Mouse (Mus musculus) intestine, embryonic 15.5 days (tissue): ENCODE measurements around the gene Cntnap4. TPM values are rescaled to one million over a fixed set of nuclear protein-coding genes. Genes with fewer than 3 reads are reported as not detected.
"Not testable (repeated sequence)": the region's sequence is repeated elsewhere in the genome, so short reads cannot be mapped to it uniquely, and the experiment has no call there.

Source experiments
- ATAC-seq: fragments of 200-750 bp; cut with Nextera tagmentation; 2 replicates; pipeline ENCODE4 v1.8.0; 2017; ENCODE audit warnings: moderate TSS enrichment, moderate library complexity
- H3K27ac ChIP-seq: fragments of 300-500 bp; sonication (generic); 2 replicates; pipeline ENCODE4 v1.5.1; 2015; ENCODE audit warnings: mild to moderate bottlenecking, inconsistent platforms
- H3K27me3 ChIP-seq: fragments of 300-500 bp; sonication (generic); replicated peaks from 2 replicates; pipeline ENCODE4 v1.6.1; 2015; ENCODE audit warnings: inconsistent platforms
- H3K36me3 ChIP-seq: fragments of 300-500 bp; sonication (generic); 2 replicates; pipeline ENCODE4 v1.6.1; 2015; ENCODE audit warnings: inconsistent platforms
- H3K4me1 ChIP-seq: fragments of 300-500 bp; sonication (generic); replicated peaks from 2 replicates; pipeline ENCODE4 v1.6.1; 2015; ENCODE audit warnings: inconsistent platforms
- H3K4me2 ChIP-seq: fragments of 300-500 bp; sonication (generic); replicated peaks from 2 replicates; pipeline ENCODE4 v1.6.1; 2015; ENCODE audit warnings: mild to moderate bottlenecking, inconsistent platforms
- H3K4me3 ChIP-seq: fragments of 300-500 bp; sonication (generic); replicated peaks from 2 replicates; pipeline ENCODE4 v1.5.1; 2015; ENCODE audit warnings: inconsistent platforms
- H3K9ac ChIP-seq: fragments of 300-500 bp; sonication (generic); 2 replicates; pipeline ENCODE4 v1.6.1; 2015; ENCODE audit warnings: inconsistent platforms
- H3K9me3 ChIP-seq: fragments of 300-500 bp; sonication (generic); 2 replicates; pipeline ENCODE4 v1.6.1; 2016; ENCODE audit warnings: inconsistent platforms
- WGBS: fragments of 180-500 bp; shearing (Covaris S2); methylation state at CpG from one replicate; pipeline ENCODE4 v1.1.7; 2015; 5-methylcytosine and 5-hydroxymethylcytosine counted together
- polyA plus RNA-seq: library from polyadenylated mRNA; unstranded; fragments of >200 nt; fragmentation: Nextera tagmentation; extraction: Ambion mirVana; gene quantifications from 2 replicates; pipeline ENCODE4 v1.2.1, GENCODE M21; 2015

The Cntnap4 gene
- polyA plus RNA-seq, 1 experiment from 2014 or later, result 1.3 TPM

DNA sequence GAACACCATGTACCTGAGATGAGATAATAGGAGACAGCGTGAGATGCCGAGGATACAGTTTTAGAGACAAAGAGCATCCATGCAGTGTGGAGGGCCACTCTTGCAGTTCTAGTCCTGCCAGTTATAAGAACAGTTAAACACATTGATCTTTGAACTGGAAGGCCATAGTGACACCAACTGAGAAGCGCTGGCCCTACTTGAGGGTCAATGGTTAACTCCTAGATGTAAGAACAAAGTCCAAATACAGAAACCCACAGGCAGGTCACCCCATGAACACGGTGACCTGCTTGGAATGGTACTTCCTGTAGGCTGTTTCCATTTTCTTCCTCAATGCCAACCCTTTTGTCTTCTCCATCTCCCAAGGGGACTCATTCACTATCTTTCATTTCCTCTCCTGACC lies 173.5 kb downstream of the Cntnap4 start:
- no peak for ATAC-seq
- Histone ChIP-seq H3K27me3 (no peaks in the 10 kb centered on the region), H3K4me3 (no peak overlapping the region), H3K4me1 (no peaks in the 10 kb centered on the region), H3K9me3 (no peaks in the 10 kb centered on the region), H3K4me2 (no peak overlapping the region), H3K9ac (no peak overlapping the region), H3K27ac (no peak overlapping the region), H3K36me3 (no peaks in the 10 kb centered on the region)
- 88% methylated on average over 4 of the region's 4 CpGs for WGBS

DNA sequence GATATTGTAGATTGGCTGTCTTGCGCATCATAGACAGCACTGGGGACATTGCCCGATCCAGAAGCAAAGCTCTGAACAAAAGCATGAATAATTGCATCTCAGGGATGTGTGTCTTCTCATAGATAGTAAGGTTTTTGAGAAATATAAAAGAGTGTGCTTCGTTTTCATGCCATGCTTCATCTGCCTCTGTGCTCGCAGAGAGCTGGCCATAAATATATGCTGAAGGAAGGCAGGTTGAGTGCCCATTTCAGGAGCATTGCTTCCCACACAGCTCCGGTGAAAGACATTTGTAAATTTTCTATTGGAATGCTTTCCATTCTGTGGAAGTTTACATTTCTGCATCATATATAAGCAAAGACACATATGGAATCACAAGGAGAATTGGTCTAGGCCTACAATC lies 177.5 kb downstream of the Cntnap4 start:
- Histone ChIP-seq H3K27ac (no peak overlapping the region), H3K4me2 (no peak overlapping the region), H3K4me1 (no peaks in the 10 kb centered on the region), H3K27me3 (no peaks in the 10 kb centered on the region), H3K9me3 (no peaks in the 10 kb centered on the region), H3K4me3 (no peak overlapping the region), H3K36me3 (no peaks in the 10 kb centered on the region), H3K9ac (no peak overlapping the region)
- WGBS, result 64% methylated on average over 5 of the region's 5 CpGs
- no peak for ATAC-seq

DNA sequence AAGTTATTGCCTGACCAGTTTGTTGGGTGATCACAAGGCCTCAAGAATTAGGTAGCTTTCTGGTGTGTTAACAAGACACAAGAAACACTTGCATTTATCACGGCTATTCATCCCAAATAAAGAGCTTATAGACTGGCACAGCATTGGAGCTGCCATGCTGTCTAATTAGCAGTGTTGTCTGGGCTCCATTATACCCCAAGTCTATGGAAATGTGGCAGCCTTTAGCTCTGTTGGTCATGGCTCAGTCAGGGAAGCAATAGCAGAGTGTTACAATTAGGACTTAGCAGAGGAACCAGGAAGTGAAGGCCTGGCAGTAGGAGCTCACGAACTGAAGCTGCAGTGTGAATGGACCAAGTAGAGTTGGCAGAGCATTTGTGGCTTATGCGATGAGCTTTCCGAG lies 185.3 kb downstream of the Cntnap4 start:
- WGBS, result 92% methylated on average over 4 of the region's 4 CpGs
- no peak overlapping the region for H3K4me2 ChIP-seq
- no peak for ATAC-seq
- H3K27ac ChIP-seq, result no peak overlapping the region
- H3K9me3 ChIP-seq, result no peaks in the 10 kb centered on the region
- no peaks in the 10 kb centered on the region for H3K27me3 ChIP-seq
- no peak overlapping the region for H3K4me3 ChIP-seq
- no peaks in the 10 kb centered on the region for H3K36me3 ChIP-seq
- no peaks in the 10 kb centered on the region for H3K4me1 ChIP-seq
- no peak overlapping the region for H3K9ac ChIP-seq

GRCm38 (mm10) chr8:112803058-112803457 lies 233.2 kb downstream of the Cntnap4 start:
- WGBS, result 95% methylated on average over 17 of the region's 17 CpGs
- Histone ChIP-seq H3K9ac (no peak overlapping the region), H3K4me2 (no peak overlapping the region), H3K27ac (no peak overlapping the region), H3K4me1 (no peaks in the 10 kb centered on the region), H3K9me3 (no peaks in the 10 kb centered on the region), H3K36me3 (no peaks in the 10 kb centered on the region), H3K27me3 (no peaks in the 10 kb centered on the region), H3K4me3 (no peak overlapping the region)
- ATAC-seq, result no peak

DNA sequence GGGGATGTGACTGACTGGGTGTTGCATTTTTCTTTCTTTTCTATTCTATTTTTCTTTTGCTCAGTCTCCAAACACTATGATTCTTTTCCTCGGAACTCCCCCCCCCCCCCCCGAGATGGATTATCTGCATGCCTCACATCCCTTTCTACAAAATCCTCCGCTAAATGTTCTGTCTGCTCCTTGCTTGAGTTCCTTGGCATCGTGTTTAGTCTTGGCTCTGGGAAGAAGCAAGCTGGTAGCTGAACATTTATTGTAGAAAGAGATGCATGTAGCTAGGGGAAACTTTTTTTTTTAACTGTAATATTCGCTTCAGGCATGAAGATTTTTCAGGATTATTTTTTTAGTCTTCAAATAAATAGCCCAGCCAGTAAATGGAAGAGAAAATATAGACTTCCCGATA lies 239.5 kb downstream of the Cntnap4 start:
- no peak overlapping the region for H3K4me3 ChIP-seq
- H3K4me2 ChIP-seq, result no peak overlapping the region
- no peak overlapping the region for H3K27ac ChIP-seq
- WGBS, result 68% methylated on average over 6 of the region's 6 CpGs
- no peak overlapping the region for H3K9ac ChIP-seq
- ATAC-seq, result no peak
- no peaks in the 10 kb centered on the region for H3K27me3 ChIP-seq
- no peaks in the 10 kb centered on the region for H3K36me3 ChIP-seq
- no peaks in the 10 kb centered on the region for H3K4me1 ChIP-seq
- no peaks in the 10 kb centered on the region for H3K9me3 ChIP-seq

DNA sequence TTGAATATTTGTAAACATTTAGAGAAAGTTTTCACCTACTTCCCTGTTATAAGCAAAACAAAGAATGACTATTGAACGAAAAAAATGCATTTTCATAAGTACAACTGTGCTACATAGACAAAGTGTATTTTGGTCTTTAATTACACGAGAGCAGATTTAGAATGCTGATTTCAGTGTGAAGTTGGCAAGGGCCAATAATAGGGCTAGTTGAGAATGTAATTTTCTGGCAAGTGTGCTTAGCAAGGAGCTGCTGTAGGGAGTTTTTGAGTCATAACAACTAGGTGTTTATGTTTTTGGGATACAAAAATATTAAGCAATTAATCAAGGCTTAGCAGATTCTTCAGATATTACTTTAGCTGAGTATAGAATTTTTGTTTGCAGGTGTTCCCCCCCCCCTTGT lies 271.2 kb downstream of the Cntnap4 start:
- H3K27me3 ChIP-seq, result no peaks in the 10 kb centered on the region
- no peak for ATAC-seq
- no peaks in the 10 kb centered on the region for H3K4me1 ChIP-seq
- no peak overlapping the region for H3K9ac ChIP-seq
- 62% methylated on average over 2 of the region's 2 CpGs for WGBS
- H3K4me3 ChIP-seq, result no peak overlapping the region
- no peak overlapping the region for H3K4me2 ChIP-seq
- no peaks in the 10 kb centered on the region for H3K9me3 ChIP-seq
- H3K27ac ChIP-seq, result no peak overlapping the region
- no peaks in the 10 kb centered on the region for H3K36me3 ChIP-seq

DNA sequence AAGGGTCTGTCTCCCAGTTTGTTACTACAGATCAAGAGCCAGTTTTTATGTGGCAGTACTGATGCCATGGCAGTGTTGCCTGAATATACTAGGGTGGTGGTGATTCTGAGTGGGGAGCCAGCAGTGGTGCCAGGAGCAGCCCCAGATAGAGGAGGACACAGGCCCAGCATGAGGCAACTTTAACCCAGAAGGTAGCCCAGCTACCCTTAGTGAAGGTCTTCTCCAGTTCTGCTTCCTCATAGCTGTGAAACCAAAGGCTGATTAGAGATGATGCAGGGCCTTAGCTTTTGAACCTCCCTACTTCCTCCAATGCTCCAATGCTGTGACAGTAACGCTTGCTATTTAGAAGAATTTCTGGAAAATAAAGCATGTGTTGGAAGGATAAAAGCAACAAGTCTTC lies 279.7 kb downstream of the Cntnap4 start:
- WGBS, result 92% methylated on average over 1 of the region's 1 CpGs

GRCm38 (mm10) chr8:112906458-112907112 lies 336.7 kb downstream of the Cntnap4 start:
- H3K4me2 ChIP-seq, result no peak overlapping the region
- ATAC-seq, result 0 out of 2 replicates have a peak, but pooled peaks have one; percentile 31
- no peaks in the 10 kb centered on the region for H3K36me3 ChIP-seq
- 38% methylated on average over 8 of the region's 8 CpGs for WGBS
- H3K27me3 ChIP-seq, result no peaks in the 10 kb centered on the region
- no peaks in the 10 kb centered on the region for H3K4me1 ChIP-seq
- H3K9me3 ChIP-seq, result no peaks in the 10 kb centered on the region
- H3K9ac ChIP-seq, result no peak overlapping the region
- H3K4me3 ChIP-seq, result no peak overlapping the region
- no peak overlapping the region for H3K27ac ChIP-seq

More for the DNA sequence above, 279.7 kb downstream of the Cntnap4 start:
- not testable (repeated sequence) for H3K9ac ChIP-seq, H3K4me1 ChIP-seq, H3K27me3 ChIP-seq, H3K27ac ChIP-seq, H3K36me3 ChIP-seq, ATAC-seq, H3K4me3 ChIP-seq, H3K4me2 ChIP-seq, H3K9me3 ChIP-seq

DNA sequence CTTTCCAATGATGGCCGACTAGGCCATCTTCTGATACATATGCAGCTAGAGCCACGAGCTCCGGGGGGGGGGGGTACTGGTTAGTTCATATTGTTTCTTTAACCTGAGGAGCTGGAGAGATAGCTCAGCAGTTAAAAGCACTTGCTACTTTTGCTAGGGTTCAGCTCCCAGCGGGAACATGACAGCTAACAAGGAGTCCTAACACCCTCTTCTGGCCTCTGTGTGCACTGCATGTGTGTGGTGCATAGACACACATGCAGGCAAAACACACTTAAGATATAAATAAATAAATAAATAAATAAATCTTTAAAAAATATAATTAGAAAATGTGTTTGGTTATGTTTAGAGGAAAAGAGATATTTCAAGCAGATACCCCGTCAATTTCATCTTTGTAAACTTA lies 339.7 kb downstream of the Cntnap4 start:
- Histone ChIP-seq H3K9ac (no peak overlapping the region), H3K4me3 (no peak overlapping the region), H3K36me3 (no peaks in the 10 kb centered on the region), H3K9me3 (no peaks in the 10 kb centered on the region), H3K4me2 (no peak overlapping the region), H3K27me3 (no peaks in the 10 kb centered on the region), H3K27ac (no peak overlapping the region), H3K4me1 (no peaks in the 10 kb centered on the region)
- 53% methylated on average over 5 of the region's 5 CpGs for WGBS
- no peak for ATAC-seq

DNA sequence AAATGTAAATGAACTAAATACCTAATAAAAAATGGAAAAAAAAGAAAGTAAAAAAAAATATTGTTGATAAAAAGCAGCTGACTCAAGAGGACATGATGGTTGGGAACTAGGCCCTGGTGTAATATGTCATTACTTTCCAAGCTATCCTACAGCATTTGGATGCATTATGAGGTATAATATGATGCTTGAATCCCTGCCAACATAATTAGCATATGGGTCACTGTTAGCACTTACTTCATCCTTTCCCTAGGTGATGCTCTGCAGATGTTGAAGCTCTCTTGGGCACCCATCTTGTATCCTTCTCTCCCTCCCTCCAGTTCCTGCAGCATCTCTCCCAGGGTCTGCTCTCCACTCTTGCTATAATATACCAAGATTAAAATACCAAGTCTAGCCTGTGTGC lies 341.6 kb downstream of the Cntnap4 start:
- no peaks in the 10 kb centered on the region for H3K4me1 ChIP-seq
- no peaks in the 10 kb centered on the region for H3K27me3 ChIP-seq
- H3K9me3 ChIP-seq, result no peaks in the 10 kb centered on the region
- ATAC-seq, result no peak
- H3K4me3 ChIP-seq, result no peak overlapping the region
- H3K36me3 ChIP-seq, result no peaks in the 10 kb centered on the region
- H3K9ac ChIP-seq, result no peak overlapping the region
- no peak overlapping the region for H3K4me2 ChIP-seq
- no peak overlapping the region for H3K27ac ChIP-seq

- Histone ChIP-seq H3K36me3 (no peaks in the 10 kb centered on the region), H3K9ac (no peak overlapping the region), H3K4me1 (no peaks in the 10 kb centered on the region), H3K4me3 (no peak overlapping the region), H3K9me3 (no peaks in the 10 kb centered on the region), H3K27me3 (no peaks in the 10 kb centered on the region), H3K27ac (no peak overlapping the region), H3K4me2 (no peak overlapping the region)
- ATAC-seq, result no peak
These were observed 352.3 kb downstream of the Cntnap4 start for GRCm38 (mm10) chr8:112922151-112922550.

DNA sequence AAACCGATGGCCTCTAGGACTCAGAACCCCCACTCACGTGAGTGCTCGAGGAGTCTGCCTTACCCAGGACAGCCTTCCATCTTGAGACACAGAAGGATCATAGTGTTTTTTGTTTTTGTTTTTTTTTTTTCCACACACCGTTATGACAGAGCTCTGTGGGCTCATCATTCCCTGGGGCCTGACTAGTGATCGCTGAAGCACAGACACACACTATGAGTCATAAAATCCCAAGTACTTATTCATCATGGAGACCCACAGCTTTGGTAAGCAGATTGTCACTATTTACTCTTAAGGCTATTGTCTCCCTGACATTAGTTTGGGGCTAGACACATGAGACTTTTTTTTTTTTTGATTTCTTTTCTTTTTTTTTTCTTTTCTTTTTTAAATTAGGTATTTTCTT lies 352.9 kb downstream of the Cntnap4 start:
- H3K9ac ChIP-seq, result no peak overlapping the region
- H3K4me1 ChIP-seq, result no peaks in the 10 kb centered on the region
- H3K27me3 ChIP-seq, result no peaks in the 10 kb centered on the region
- no peaks in the 10 kb centered on the region for H3K9me3 ChIP-seq
- no peak for ATAC-seq
- WGBS, result 80% methylated on average over 5 of the region's 5 CpGs
- H3K4me2 ChIP-seq, result no peak overlapping the region
- H3K4me3 ChIP-seq, result no peak overlapping the region
- H3K27ac ChIP-seq, result no peak overlapping the region
- H3K36me3 ChIP-seq, result no peaks in the 10 kb centered on the region
